Mouse (Mus musculus) small intestine, adult 2 months (tissue): ENCODE measurements around the gene Tsc22d4.

Experiments
- CTCF ChIP-seq: fragments of 200-500 bp; IDR thresholded peaks from 2 replicates; pipeline ENCODE4 v1.5.1; 2012; ENCODE audit warnings: low read depth, mild to moderate bottlenecking, control low read depth, inconsistent platforms, low read length, moderate library complexity, mixed read lengths; ENCODE audit not compliant: insufficient replicate concordance, insufficient read length; ENCODE audit errors: extremely low read depth
- POLR2A ChIP-seq: fragments of 200-500 bp; IDR thresholded peaks from 2 replicates; pipeline ENCODE4 v1.6.1; 2012; ENCODE audit warnings: low read depth, mild to moderate bottlenecking, control low read depth, inconsistent platforms, low read length, moderate library complexity

- TF ChIP-seq POLR2A (no peak), CTCF (no peak)
These were observed 62.8 kb downstream of the Tsc22d4 start for GRCm38 (mm10) chr5:137808316-137808715.
